Mouse (Mus musculus): ENCODE measurements at regions not wholly inside any gene's neighbourhood (a gene's known extent, or its start where the extent isn't known, plus 50 kb on each side); places are given as distances from the start of the nearest gene placed in this dataset.
"Not testable (repeated sequence)": the region's sequence is repeated elsewhere in the genome, so short reads cannot be mapped to it uniquely, and the experiment has no call there.

DNA sequence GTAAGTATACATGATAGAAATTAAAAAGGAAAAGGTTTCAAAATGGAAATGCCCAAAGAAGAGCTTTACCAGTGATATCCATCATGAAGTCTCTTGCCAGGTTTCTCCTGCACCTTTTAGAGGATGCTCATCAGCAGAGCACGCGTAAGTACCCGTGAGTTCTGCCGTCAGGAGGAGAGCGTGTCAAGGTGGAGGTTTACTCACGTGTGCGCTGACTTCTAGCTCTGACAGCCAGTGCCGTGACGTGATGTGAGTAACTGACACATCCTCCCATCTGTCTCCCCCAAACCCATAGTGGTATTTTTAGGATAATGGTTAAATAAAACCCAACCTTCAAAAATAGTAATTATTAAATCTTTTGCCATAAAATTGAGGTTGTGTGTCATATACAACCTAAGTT, 55.3 kb downstream of the Adra2a start:
- no peak for DNase-seq (ENCODE audit: extremely low spot score in 1 of 2, low spot score in 1 of 2)

DNA sequence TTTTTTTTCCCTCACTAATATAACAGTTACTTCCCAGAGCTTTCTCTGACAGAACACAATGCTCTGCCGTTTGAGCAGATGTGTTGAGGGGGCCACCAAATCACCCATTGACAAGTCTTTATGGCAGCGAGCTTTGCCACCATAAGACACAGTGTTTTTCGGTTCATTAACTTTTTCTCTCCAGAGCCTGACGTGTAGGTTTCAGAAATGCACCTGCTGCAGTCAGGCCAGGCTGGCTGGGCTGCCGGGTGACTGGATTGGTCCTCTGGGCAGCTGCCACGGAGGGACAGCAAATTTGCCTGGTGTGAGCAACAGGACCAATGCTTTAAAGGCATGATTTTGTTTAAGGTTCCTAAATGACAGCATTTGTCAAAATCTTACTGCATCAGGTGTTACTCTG, 55.8 kb downstream of the Adra2a start:
- no peak for DNase-seq (ENCODE audit: extremely low spot score in 1 of 2, low spot score in 1 of 2)

DNA sequence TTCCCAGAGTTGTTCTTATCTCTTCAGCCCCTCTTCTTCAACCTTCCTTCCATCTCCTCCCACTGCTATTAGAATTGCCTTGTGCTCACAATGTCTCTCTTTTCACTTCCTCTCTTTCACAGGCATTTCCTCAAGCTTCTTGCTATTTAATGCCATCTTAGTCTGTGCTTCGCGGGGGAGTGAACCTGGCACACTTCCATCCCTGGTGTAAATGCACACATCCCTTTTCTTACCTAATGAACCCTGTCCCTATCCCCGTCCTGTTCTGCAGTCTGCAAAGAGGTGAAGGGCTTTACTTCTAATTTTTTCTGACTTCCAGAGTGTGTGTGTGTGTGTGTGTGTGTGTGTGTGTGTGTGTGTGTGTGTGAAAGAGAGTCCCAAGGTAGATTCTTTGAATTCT, 62.6 kb downstream of the Adra2a start:
- no peak for DNase-seq (ENCODE audit: extremely low spot score in 1 of 2, low spot score in 1 of 2)

DNA sequence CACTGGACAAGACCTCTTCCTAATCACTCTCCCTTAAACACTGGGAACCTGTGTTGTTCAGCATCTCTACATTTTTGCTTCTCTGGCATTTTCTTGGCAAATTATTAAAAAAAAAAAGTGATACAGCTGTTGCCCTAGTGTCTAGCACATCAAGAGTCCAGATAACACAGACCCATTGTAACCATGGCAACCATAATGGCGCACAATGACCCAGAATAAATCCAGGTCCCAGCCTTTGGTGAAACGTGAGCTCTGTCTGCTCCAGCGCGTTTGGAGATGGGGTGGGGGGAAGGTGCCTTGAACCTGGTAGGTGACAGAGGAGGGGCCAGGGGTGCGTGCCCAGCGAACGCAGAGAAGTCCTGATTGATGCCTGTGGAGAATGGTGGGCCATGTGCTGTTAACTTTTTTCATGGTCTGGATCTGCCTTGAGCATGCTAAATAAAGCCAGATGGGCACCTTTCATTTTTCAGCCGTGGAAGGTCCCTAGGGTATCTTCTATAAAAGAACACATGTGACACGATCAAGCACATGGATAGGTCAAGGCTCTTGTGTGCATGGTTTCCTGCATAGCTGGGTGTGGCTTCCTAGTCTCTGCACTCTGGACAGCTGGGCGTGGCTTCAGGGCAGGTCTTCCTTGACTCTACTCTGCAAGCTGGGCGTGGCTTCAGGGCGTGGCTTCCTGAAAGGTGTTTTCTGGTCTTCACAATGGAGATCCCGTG, 63.3 kb downstream of the Adra2a start:
- no peak for DNase-seq (ENCODE audit: extremely low spot score in 1 of 2, low spot score in 1 of 2)

DNA sequence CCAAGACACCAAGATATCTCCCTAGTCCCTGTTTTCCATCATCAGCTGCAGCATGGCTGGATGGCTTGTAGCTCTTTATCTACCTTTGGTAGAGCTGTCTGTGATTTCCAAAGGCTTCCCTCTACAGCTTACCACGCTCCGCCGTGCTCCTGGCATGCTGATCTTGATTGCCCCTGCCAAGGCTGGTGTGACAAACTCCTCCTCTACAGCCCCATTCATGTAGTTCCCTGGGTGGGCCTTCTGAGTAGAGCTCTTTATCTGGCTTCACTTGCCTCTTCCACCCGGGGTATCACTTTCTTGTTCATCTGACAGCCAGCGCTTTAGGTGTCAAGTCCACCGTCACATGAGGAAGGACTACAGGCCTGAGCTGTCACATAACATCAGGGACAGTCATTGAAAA, 66.1 kb downstream of the Adra2a start:
- DNase-seq (ENCODE audit: extremely low spot score in 1 of 2, low spot score in 1 of 2), result no peak

DNA sequence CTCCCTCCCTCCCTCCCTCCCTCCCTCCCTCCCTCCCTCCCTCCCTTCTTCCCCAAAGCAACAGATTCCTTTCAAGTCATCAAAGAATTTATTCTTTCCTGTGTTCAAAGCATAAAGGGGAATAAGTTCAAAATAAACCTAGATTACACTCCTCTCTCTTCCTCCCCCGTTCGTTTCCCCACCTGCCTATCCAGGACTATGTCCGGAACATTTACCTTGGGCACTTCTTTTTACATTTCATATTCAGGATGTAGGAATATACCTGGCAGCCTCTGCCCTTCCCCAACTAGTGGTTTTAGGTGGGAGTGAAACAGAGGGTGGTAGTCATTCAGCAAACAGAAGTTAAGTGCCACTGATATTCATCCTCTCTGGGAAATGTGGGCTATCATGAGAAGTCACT, 68.7 kb downstream of the Adra2a start:
- DNase-seq (ENCODE audit: extremely low spot score in 1 of 2, low spot score in 1 of 2), result no peak

DNA sequence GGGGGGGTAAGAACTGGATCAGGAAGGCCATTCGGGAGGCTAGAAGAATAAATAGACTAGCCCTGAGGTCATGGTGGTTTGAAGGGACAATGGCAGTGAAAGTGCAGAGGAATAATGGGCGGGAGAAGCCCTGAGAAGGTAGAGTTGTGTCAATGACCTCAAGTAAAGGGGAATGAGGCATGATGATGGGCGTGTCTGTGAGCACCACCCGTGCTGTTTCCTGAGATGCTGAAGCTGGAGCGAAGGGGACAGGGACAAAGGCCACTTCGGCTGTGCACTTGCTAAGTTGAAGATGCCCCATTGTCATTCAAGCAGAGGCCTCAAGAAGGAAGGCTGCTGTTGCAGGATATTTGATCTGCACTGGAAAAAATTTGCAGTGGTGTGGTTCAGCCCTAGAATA, 69.5 kb downstream of the Adra2a start:
- DNase-seq (ENCODE audit: extremely low spot score in 1 of 2, low spot score in 1 of 2), result no peak

DNA sequence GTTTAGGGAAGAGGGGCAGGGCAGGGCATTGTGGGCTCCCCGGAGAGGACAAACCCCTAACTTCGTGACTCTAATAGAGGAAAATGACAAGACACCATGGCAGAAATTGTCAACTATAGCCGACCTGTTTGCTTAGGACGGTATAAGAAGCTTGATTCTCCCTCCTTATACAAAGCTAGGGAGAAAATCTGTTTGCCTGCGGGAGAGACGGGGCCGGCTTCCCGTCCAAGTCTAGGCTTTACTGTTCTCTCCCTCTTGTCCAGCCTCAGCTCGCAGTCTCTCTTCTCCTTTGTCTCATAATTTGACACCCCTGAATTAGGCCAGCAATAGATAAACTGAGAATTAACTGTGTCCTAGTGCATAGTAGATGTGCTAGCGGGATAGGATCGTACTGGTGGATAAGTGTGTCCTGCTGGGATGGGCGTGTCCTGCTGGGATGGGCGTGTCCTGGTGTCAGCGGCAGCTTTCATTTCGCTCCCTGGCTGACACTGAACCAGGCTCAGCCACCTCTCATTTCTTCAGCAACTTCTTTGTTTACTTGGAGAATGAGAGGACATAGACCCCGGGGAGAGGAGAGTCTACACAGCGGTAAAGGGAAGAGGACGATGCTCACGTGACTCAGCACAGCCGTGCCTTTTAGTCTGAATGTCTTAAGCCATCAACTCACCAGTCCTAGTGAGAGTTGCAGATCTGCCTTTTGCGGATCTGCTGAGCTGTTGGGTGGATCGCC, 70.8 kb downstream of the Adra2a start:
- DNase-seq (ENCODE audit: extremely low spot score in 1 of 2, low spot score in 1 of 2), result peak; percentile 12 to 16

DNA sequence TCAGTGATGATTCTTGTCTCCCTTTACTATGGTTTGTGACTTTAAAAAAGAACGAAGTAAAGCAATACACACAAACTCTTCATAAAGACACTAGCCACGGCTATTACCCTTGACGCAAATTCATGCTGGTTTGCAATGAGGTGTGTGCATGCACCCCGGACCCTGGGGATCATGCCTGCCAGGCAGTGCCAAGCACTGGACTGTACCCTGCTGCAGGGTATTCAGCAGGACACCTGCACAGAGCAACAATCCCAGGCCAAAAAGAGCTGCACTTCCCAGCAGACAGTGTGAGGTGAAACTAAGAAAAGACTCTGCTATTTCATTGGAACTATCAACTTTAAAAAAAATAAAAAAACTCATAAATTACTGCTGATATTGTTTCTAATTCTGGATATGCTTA, 71.4 kb downstream of the Adra2a start:
- DNase-seq (ENCODE audit: extremely low spot score in 1 of 2, low spot score in 1 of 2), result no peak

DNA sequence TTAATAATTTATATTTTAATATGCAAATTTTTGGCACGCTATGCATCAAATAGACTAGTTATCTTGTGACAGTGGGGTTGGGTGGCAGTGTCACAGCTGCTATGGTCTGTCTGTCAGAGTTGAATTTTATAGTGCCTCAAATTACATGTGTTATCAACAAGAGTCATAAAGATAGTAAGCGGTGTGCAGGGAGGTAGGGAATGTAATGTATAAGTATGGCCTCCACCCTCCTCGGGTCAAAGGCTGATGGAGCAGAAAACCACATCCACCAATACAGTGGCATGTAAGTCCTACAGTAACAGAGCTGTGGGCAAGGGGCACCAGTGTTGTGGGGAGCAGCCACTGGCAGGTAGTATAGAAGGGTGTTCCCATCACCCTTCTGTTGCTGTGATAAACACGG, 72.9 kb downstream of the Adra2a start:
- no peak for DNase-seq (ENCODE audit: extremely low spot score in 1 of 2, low spot score in 1 of 2)

DNA sequence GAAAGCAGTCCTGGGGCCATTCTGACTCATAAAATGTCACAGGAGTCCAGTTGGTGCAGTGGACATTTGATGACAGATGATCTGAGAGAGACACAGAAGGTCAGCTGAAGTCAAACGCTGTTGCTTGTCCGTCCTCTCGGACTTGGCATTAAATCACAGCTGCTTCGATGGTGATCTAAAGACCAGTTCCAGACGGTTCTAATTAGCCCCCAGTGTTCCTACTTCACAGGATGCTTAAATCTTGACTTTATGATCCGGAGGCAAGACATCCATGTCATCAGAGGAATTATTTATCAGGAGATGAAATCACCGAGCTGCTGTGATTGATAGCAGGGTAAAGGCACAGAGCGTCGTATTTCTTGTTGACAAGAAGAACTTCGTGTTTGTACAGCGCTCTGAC, 73.7 kb downstream of the Adra2a start:
- DNase-seq (ENCODE audit: extremely low spot score in 1 of 2, low spot score in 1 of 2), result no peak

DNA sequence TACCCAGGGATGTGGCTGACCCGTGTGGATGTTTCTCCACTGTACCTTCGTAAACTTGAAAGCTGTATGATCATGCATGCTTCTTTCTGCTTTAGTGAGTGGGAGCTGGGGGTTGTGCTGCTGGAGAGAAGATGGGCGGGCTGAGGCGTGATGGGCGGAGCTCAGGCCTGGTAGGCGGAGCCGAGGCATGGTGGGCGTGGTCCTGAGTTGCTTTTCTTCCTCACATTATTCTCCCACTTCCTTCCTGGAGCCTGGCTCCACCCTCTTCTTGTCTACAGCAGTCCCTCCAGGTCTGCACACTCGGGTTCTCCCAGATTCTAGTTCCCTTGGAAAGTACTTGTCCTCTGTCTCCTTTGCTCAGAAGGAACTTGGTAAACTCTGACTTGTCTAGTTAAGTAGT, 79.6 kb downstream of the Adra2a start:
- no peak for DNase-seq (ENCODE audit: extremely low spot score in 1 of 2, low spot score in 1 of 2)

DNA sequence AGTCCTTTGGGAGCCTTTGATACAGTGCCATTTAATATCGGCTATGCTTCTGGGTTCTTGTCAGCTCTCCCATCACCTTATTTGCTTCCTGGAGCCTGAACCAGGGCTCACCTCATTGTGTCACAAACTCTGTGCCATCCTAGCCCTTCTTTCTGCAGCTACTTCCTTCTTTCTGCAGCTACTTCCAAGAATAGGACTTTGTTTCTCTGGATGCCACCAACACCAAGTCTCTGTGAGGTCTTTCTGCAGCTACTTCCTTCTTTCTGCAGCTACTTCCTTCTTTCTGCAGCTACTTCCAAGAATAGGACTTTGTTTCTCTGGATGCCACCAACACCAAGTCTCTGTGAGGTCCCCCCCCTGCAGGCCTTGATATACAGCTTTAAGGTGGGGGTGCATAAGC, 107.8 kb downstream of the Adra2a start:
- DNase-seq (ENCODE audit: extremely low spot score in 1 of 2, low spot score in 1 of 2), result not testable (repeated sequence)

DNA sequence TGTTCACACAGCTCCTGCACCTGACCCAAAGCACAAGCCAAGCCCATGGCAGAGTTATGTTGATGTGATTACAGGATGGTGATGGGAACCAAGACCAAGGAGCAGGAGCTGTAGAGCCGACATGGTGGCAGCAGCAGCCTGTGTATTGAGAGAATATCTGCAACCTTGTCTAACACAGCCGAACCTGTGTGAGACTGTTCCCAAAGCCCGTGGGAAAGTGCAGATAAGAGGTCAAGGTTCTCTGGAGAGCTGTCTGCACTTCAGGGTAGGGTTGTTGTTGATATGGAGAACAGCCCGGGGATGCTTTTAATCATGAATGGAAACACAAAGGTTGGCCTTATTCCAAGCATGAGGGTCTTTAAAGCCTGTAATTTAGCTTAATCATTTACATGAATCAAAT, 110.4 kb downstream of the Adra2a start:
- DNase-seq (ENCODE audit: extremely low spot score in 1 of 2, low spot score in 1 of 2), result no peak

DNA sequence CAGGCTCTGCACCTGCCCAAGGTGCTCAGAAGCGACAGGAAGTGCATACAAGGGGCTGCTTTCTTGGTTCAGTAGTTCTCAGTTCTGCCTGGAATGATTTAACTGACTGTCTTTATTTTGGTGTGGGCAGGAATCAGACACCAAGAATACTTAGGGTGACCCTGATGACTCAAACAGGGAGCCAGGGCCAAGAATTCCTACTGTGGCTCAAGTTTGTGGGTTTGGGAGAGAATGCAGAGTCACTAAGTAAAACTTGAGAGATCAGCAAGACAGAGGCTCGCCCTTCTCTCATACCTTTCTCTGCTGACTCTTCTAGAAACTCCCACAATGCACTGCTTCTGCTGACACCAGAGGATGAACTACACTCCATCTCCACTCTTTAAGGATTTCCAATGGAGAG, 126.4 kb downstream of the Adra2a start:
- DNase-seq (ENCODE audit: extremely low spot score in 1 of 2, low spot score in 1 of 2), result no peak

DNA sequence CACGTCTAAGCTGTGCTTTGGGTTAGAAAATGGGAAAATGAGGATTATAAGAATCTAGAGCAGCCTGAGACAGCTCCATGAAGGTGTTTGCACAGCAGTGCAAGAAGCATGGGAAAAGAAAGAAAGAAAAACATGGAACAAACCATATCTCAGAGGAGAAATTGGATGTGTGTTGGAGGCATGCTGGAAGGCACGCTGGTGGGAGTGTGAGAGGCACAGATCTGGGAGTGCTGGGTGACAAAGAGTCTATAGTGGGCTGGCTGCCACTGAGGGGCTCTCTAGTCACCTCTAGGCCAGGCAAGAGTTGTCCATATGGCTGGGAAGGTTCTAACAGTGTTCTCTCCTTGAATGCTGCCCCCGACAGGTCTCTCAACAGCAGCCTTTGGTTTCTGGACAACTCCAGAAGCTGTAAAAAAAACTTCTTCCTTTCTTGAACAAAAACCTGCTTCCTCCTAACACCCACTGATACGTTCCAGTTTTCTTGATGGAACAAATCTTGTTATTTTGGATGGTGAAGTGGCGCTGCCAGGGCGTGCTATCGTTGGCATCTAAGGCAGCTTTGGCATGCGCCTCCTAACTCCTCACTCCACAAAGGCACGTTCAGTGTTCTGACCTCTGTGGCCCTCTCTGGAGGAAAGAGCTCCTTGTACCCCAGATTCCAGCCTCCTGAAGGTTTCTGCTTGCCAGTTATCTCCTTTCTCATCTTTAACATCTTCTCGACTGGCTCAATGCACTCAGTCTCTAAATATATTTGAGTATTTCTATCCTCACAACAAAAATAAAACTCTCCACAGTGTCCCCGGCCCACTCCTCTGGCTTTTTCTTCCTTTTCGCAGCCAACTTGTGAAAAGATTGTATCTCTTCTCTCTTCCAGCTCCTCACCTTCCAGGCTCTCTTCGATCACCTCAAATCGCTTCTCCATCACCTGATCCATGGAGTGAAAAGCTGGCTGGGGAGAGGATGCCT, 130.4 kb downstream of the Adra2a start:
- DNase-seq (ENCODE audit: extremely low spot score in 1 of 2, low spot score in 1 of 2), result no peak

DNA sequence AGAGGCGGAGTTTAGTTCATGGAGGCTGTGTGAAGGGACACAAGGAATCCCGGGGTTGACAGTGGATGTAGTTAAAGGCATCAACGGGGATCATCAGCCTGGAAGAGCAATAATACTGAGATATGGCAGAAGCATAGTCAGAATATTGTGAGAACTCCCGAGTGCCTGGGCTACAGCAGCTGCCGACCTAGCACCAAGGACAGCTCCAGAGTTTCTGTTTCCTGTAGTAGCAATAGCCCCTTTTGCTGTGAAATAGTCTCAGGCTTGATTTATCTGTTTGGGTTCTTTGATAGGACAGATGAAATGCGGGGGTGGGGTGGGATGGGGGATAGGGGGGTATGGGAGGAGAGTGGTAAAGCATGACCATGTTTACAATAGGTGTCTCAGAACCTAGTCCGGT, 131.8 kb downstream of the Adra2a start:
- DNase-seq (ENCODE audit: extremely low spot score in 1 of 2, low spot score in 1 of 2), result no peak

DNA sequence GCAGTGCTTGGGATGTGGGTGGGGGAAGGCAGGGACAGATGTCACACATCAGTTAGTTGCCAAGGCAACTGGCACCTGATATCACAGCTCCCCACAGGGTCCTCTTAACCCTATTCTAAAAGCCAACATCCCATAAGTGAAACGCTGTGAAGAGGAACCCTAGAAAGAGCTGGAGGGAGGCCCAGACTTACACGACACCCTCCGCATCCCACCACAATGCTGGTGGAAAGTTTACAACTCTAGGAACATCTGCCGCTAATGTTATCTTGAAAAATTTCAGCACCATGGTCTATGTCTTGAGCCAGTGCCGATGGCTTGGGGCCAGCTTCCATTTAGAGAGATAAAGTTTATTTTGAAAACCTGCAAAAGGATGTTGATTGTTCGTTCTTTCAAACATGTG, 133.5 kb downstream of the Adra2a start:
- DNase-seq (ENCODE audit: extremely low spot score in 1 of 2, low spot score in 1 of 2), result no peak

DNA sequence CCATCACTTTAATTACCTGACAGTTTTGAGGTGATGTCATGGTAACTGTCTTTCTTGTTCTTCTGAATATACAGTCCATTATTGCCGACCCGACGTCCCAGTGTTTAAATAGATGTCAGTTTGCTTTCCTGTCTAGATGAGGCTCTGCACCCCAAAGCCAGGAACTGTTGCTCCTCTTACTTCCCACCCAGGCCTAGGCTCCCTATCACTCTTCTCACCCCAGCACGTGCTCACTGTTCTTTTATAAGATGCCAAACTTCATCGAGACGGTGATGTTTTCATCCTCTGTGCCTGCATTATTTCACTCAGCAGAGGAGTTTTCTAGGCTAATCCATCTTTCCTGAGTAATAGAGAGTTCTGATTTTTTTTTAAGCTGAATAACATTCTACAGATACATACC, 156.5 kb downstream of the Adra2a start:
- no peak for DNase-seq (ENCODE audit: extremely low spot score in 1 of 2, low spot score in 1 of 2)

DNA sequence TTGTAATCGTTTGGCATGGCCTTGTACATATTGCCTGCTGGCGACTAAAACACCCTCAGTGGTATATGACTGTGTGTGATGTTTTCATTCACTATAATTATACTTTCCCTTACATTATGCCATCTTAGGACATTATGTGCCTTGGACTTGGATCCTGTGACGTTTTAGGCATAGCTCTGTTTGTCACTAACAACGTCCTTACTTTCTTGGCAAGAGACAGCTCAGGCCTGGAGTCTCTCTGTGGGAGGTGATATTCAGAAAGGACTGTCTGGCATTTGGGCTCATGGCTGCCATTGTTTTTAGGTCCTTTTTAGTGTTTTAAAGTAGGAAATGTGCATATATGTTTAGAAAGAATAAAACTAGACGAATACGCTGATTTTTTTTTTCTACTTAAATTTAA, 158.5 kb downstream of the Adra2a start:
- DNase-seq (ENCODE audit: extremely low spot score in 1 of 2, low spot score in 1 of 2), result no peak

DNA sequence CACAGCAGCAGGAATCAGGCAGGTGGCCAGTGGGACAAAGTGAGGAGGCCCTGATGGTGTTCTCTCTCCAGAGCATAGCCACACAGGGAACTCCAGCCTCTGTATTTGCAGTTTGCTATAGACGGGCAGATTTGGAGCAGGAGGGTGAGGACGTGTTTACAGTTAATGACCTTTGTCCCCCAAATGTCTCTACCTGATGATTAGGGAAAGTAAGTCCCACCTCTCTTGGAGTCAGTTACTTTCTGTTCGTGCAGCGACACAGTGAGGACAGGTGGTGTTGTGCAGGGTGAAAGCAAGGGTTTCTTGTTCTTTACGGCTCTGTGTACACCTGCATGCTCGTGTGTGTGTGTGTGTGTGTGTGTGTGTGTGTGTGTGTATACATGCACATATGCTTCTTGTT, 162.9 kb downstream of the Adra2a start:
- no peak for DNase-seq (ENCODE audit: extremely low spot score in 1 of 2, low spot score in 1 of 2)

Measured in layer of hippocampus, postnatal 25 days (tissue).